Mouse (Mus musculus): Measurements from ENCODE around the gene Slco3a1. TPM values are rescaled to one million over a fixed set of nuclear protein-coding genes. Genes with fewer than 3 reads are reported as not detected.

The Slco3a1 gene
- total and polyA plus RNA-seq, 2 experiments from 2014 or later, result 23.4 to 39.2 TPM

GRCm38 (mm10) chr7:74518255-74518654 lies 36.3 kb downstream of the Slco3a1 start:
- no peak overlapping the region for H3K27ac ChIP-seq (ENCODE audit: low read depth, low read length)
- no peak overlapping the region for H3K4me3 ChIP-seq (ENCODE audit: low read depth, low read length)
- no peaks in the 10 kb centered on the region for H3K9me3 ChIP-seq (ENCODE audit: low read length)
- no peak for TF ChIP-seq CTCF (IDR thresholded peaks at IDR 0.05)
- no peak for ATAC-seq (ENCODE audit: low FRiP score)
- DNase-seq (ENCODE audit: low spot score), result no peak
- no peaks in the 10 kb centered on the region for H3K36me3 ChIP-seq (ENCODE audit: insufficient read depth, low read length)
- peaks cover 7% of the 10 kb centered on the region for H3K4me1 ChIP-seq (ENCODE audit: insufficient read depth, low read length)
- 91% methylated on average over 5 of the region's 5 CpGs for WGBS
- no peaks in the 10 kb centered on the region for H3K27me3 ChIP-seq (ENCODE audit: insufficient read depth, low read length)
- H3K9ac ChIP-seq (replicated peaks; ENCODE audit: low read length, poor library complexity, severe bottlenecking), result no peak overlapping the region
- H3K4me2 ChIP-seq (ENCODE audit: low read depth, low read length, poor library complexity, severe bottlenecking), result no peak overlapping the region

- Histone ChIP-seq H3K27ac (ENCODE audit: low read depth, low read length) (no peak overlapping the region), H3K9ac (replicated peaks; ENCODE audit: low read length, poor library complexity, severe bottlenecking) (no peak overlapping the region), H3K4me2 (ENCODE audit: low read depth, low read length, poor library complexity, severe bottlenecking) (no peak overlapping the region), H3K4me1 (ENCODE audit: insufficient read depth, low read length) (no peaks in the 10 kb centered on the region), H3K4me3 (ENCODE audit: low read depth, low read length) (no peak overlapping the region), H3K36me3 (ENCODE audit: insufficient read depth, low read length) (no peaks in the 10 kb centered on the region), H3K9me3 (ENCODE audit: low read length) (no peaks in the 10 kb centered on the region), H3K27me3 (ENCODE audit: insufficient read depth, low read length) (no peaks in the 10 kb centered on the region)
- peak; percentile 63 for DNase-seq (ENCODE audit: low spot score)
- WGBS, result 50% methylated on average over 1 of the region's 1 CpGs
- no peak for ATAC-seq (ENCODE audit: low FRiP score)
- no peak for TF ChIP-seq CTCF (IDR thresholded peaks at IDR 0.05)
Observed at GRCm38 (mm10) chr7:74510676-74511075, 43.9 kb downstream of the Slco3a1 start.

GRCm38 (mm10) chr7:74508205-74508604 lies 46.4 kb downstream of the Slco3a1 start:
- no peak overlapping the region for H3K4me2 ChIP-seq (ENCODE audit: low read depth, low read length, poor library complexity, severe bottlenecking)
- 21% methylated on average over 4 of the region's 4 CpGs for WGBS
- no peaks in the 10 kb centered on the region for H3K4me1 ChIP-seq (ENCODE audit: insufficient read depth, low read length)
- H3K9ac ChIP-seq (replicated peaks; ENCODE audit: low read length, poor library complexity, severe bottlenecking), result no peak overlapping the region
- no peak overlapping the region for H3K27ac ChIP-seq (ENCODE audit: low read depth, low read length)
- H3K9me3 ChIP-seq (ENCODE audit: low read length), result no peaks in the 10 kb centered on the region
- no peaks in the 10 kb centered on the region for H3K27me3 ChIP-seq (ENCODE audit: insufficient read depth, low read length)
- H3K36me3 ChIP-seq (ENCODE audit: insufficient read depth, low read length), result peaks cover 3% of the 10 kb centered on the region; the same call in 1 of the 2 replicates
- H3K4me3 ChIP-seq (ENCODE audit: low read depth, low read length), result no peak overlapping the region
- no peak for TF ChIP-seq CTCF (IDR thresholded peaks at IDR 0.05)
- DNase-seq (ENCODE audit: low spot score) (no peak), ATAC-seq (ENCODE audit: low FRiP score) (no peak)

- no peak overlapping the region for H3K27ac ChIP-seq (ENCODE audit: low read depth, low read length)
- no peak overlapping the region for H3K4me2 ChIP-seq (ENCODE audit: low read depth, low read length, poor library complexity, severe bottlenecking)
- H3K4me1 ChIP-seq (ENCODE audit: insufficient read depth, low read length), result no peaks in the 10 kb centered on the region
- WGBS, result 85% methylated on average over 5 of the region's 5 CpGs
- no peak for TF ChIP-seq CTCF (IDR thresholded peaks at IDR 0.05)
- no peak overlapping the region for H3K9ac ChIP-seq (replicated peaks; ENCODE audit: low read length, poor library complexity, severe bottlenecking)
- no peak for DNase-seq (ENCODE audit: low spot score)
- H3K27me3 ChIP-seq (ENCODE audit: insufficient read depth, low read length), result no peaks in the 10 kb centered on the region
- peaks cover 3% of the 10 kb centered on the region; the same call in 1 of the 2 replicates for H3K36me3 ChIP-seq (ENCODE audit: insufficient read depth, low read length)
- H3K9me3 ChIP-seq (ENCODE audit: low read length), result no peaks in the 10 kb centered on the region
- H3K4me3 ChIP-seq (ENCODE audit: low read depth, low read length), result no peak overlapping the region
- no peak for ATAC-seq (ENCODE audit: low FRiP score)
Observed at GRCm38 (mm10) chr7:74506856-74507255, 47.7 kb downstream of the Slco3a1 start.

GRCm38 (mm10) chr7:74505635-74506034 lies 48.9 kb downstream of the Slco3a1 start:
- no peaks in the 10 kb centered on the region for H3K4me1 ChIP-seq (ENCODE audit: insufficient read depth, low read length)
- DNase-seq (ENCODE audit: low spot score), result no peak
- H3K27me3 ChIP-seq (ENCODE audit: insufficient read depth, low read length), result no peaks in the 10 kb centered on the region
- no peaks in the 10 kb centered on the region for H3K9me3 ChIP-seq (ENCODE audit: low read length)
- H3K4me3 ChIP-seq (ENCODE audit: low read depth, low read length), result no peak overlapping the region
- WGBS, result 70% methylated on average over 10 of the region's 10 CpGs
- peaks cover 3% of the 10 kb centered on the region; the same call in 1 of the 2 replicates for H3K36me3 ChIP-seq (ENCODE audit: insufficient read depth, low read length)
- no peak for TF ChIP-seq CTCF (IDR thresholded peaks at IDR 0.05)
- H3K27ac ChIP-seq (ENCODE audit: low read depth, low read length), result no peak overlapping the region
- H3K9ac ChIP-seq (replicated peaks; ENCODE audit: low read length, poor library complexity, severe bottlenecking), result no peak overlapping the region
- no peak overlapping the region for H3K4me2 ChIP-seq (ENCODE audit: low read depth, low read length, poor library complexity, severe bottlenecking)
- ATAC-seq (ENCODE audit: low FRiP score), result no peak

- DNase-seq (ENCODE audit: low spot score) (peak; percentile 65), ATAC-seq (ENCODE audit: low FRiP score) (peak; percentile 49; the same call in 1 of the 2 replicates)
- Histone ChIP-seq H3K4me2 (ENCODE audit: low read depth, low read length, poor library complexity, severe bottlenecking) (no peak overlapping the region), H3K9ac (replicated peaks; ENCODE audit: low read length, poor library complexity, severe bottlenecking) (no peak overlapping the region), H3K27ac (ENCODE audit: low read depth, low read length) (no peak overlapping the region), H3K36me3 (ENCODE audit: insufficient read depth, low read length) (peaks cover 3% of the 10 kb centered on the region; the same call in 1 of the 2 replicates), H3K27me3 (ENCODE audit: insufficient read depth, low read length) (no peaks in the 10 kb centered on the region), H3K9me3 (ENCODE audit: low read length) (no peaks in the 10 kb centered on the region), H3K4me1 (ENCODE audit: insufficient read depth, low read length) (no peaks in the 10 kb centered on the region), H3K4me3 (ENCODE audit: low read depth, low read length) (no peak overlapping the region)
- WGBS, result 34% methylated on average over 10 of the region's 10 CpGs
- TF ChIP-seq CTCF (IDR thresholded peaks at IDR 0.05), result no peak
Observed at GRCm38 (mm10) chr7:74501187-74501586, 53.4 kb downstream of the Slco3a1 start.

Measured in midbrain, postnatal 0 days (tissue).